In the genomic region with DNA sequence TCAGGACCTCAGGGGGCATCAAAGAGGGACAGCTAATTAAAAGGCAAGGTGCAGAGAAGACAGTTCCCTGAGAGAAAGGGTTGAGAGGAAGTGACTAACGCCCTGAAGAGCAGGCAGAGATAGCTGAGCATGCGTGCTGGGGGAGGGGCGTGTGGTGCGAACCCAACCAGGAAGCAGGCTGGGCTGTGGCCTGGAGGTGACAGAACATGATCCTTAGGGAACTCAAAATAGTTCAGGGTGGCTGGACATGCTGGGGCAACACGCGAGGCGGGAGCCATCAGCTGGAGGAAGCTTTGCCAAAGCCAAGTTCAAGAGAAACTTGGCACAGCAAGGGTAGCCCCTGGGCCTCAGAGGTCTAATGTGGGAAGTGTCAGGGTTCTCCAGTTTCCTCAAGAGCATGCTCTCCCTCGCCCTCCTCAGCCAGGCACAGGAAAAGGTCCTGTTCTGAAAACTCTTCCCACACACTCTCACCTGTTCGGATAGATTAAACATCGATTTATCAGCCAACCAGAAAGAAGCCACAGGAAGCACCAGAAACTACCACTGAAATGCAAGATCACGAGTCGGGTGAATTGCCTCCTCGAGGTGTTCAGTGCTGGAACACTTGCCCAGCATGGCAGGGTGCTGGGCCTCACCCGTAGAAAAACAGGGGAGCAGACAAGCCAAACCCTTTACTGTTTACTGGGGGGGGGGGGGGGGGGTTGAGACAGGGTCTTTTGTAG, we compare ENCODE assay signal across 8 mouse cellular contexts. TPM values are rescaled to one million over a fixed set of nuclear protein-coding genes. Genes with fewer than 3 reads are reported as not detected.
DNase-seq lines count a peak whose midpoint lies in the region; ATAC-seq lines count a peak whose summit lies in the region.

No protein-coding gene starts in this region.

- 0 out of 2 replicates have a peak overlapping the region, but pooled peaks have one; percentile 44 for H3K27ac ChIP-seq in embryonic facial prominence, embryonic 15.5 days (replicated peaks)
- peak overlapping the region; percentile 60 for H3K27ac ChIP-seq in liver, embryonic 11.5 days (ENCODE audit: low read depth, low read length)
- no peak overlapping the region for H3K27ac ChIP-seq in forebrain, embryonic 14.5 days (ENCODE audit: low read depth, low read length)

- peaks cover 15% of the 10 kb centered on the region for H3K4me1 ChIP-seq in embryonic facial prominence, embryonic 15.5 days
- peaks cover 14% of the 10 kb centered on the region for H3K4me1 ChIP-seq in liver, embryonic 11.5 days (replicated peaks; ENCODE audit: control insufficient read depth, insufficient read depth, low read length)
- peaks cover 4% of the 10 kb centered on the region; the same call in 1 of the 2 replicates for H3K4me1 ChIP-seq in forebrain, embryonic 14.5 days (ENCODE audit: control insufficient read depth, insufficient read depth, low read length)

- H3K36me3 ChIP-seq in embryonic facial prominence, embryonic 15.5 days: no peaks in the 10 kb centered on the region
- H3K36me3 ChIP-seq in liver, embryonic 11.5 days (ENCODE audit: control insufficient read depth, insufficient read depth, low read length): no peaks in the 10 kb centered on the region
- no peaks in the 10 kb centered on the region for H3K36me3 ChIP-seq in forebrain, embryonic 14.5 days (ENCODE audit: control insufficient read depth, insufficient read depth, low read length)

- DNase-seq in urinary bladder, adult 18-20 months (ENCODE audit: low spot score in 2 of 2): peak; percentile 68 to 77
- DNase-seq in urinary bladder, postnatal 10 days (ENCODE audit: low spot score): no peak
- DNase-seq in liver, embryonic 11.5 days (ENCODE audit: low spot score): peak; percentile 78
- DNase-seq in ovary, adult 18-20 months (ENCODE audit: low spot score): peak; percentile 49
- DNase-seq in urinary bladder, postnatal 14 days (ENCODE audit: low spot score): peak; percentile 85
- no peak for DNase-seq in forebrain, embryonic 14.5 days (ENCODE audit: low spot score)

- no peak overlapping the region for H3K4me3 ChIP-seq in embryonic facial prominence, embryonic 15.5 days (replicated peaks)
- H3K4me3 ChIP-seq in liver, embryonic 11.5 days (ENCODE audit: low read depth, low read length): no peak overlapping the region
- H3K4me3 ChIP-seq in forebrain, embryonic 14.5 days (ENCODE audit: low read depth, low read length): no peak overlapping the region

- 37% methylated on average over 14 of the region's 14 CpGs for WGBS in embryonic facial prominence, embryonic 15.5 days
- 30% methylated on average over 14 of the region's 14 CpGs for WGBS in liver, embryonic 11.5 days
- WGBS in forebrain, embryonic 14.5 days: 59% methylated on average over 14 of the region's 14 CpGs

- no peak overlapping the region for H3K4me2 ChIP-seq in embryonic facial prominence, embryonic 15.5 days (replicated peaks)
- H3K4me2 ChIP-seq in liver, embryonic 11.5 days: peak overlapping the region; percentile 13
- no peak overlapping the region for H3K4me2 ChIP-seq in forebrain, embryonic 14.5 days (ENCODE audit: low read length)

- no peaks in the 10 kb centered on the region for H3K27me3 ChIP-seq in embryonic facial prominence, embryonic 15.5 days
- no peaks in the 10 kb centered on the region for H3K27me3 ChIP-seq in liver, embryonic 11.5 days (replicated peaks; ENCODE audit: control insufficient read depth, insufficient read depth, low read length)
- H3K27me3 ChIP-seq in forebrain, embryonic 14.5 days (replicated peaks; ENCODE audit: control insufficient read depth, insufficient read depth, low read length): no peaks in the 10 kb centered on the region

- ATAC-seq in embryonic facial prominence, embryonic 15.5 days (ENCODE audit: insufficient number of reproducible peaks, low FRiP score, low TSS enrichment, low read depth): no peak
- peak; percentile 48 to 72 for ATAC-seq in hematopoietic stem cell, adult 5-6 weeks (replicated peaks in 1 of 2; ENCODE audit: insufficient read depth in 1 of 2, low FRiP score in 2 of 2, low TSS enrichment in 1 of 2, low read depth in 1 of 2, poor library complexity in 2 of 2, severe bottlenecking in 2 of 2)
- ATAC-seq in liver, embryonic 11.5 days (replicated peaks; ENCODE audit: low FRiP score): peak; percentile 67
- ATAC-seq in forebrain, embryonic 14.5 days: no peak

- H3K9ac ChIP-seq in embryonic facial prominence, embryonic 15.5 days: no peak overlapping the region
- peak overlapping the region; percentile 44 for H3K9ac ChIP-seq in liver, embryonic 11.5 days (ENCODE audit: low read depth, low read length)
- no peak overlapping the region for H3K9ac ChIP-seq in forebrain, embryonic 14.5 days (ENCODE audit: low read length)

- H3K9me3 ChIP-seq in embryonic facial prominence, embryonic 15.5 days (replicated peaks): no peaks in the 10 kb centered on the region
- no peaks in the 10 kb centered on the region for H3K9me3 ChIP-seq in liver, embryonic 11.5 days (ENCODE audit: control insufficient read depth, low read length)
- no peaks in the 10 kb centered on the region for H3K9me3 ChIP-seq in forebrain, embryonic 14.5 days (replicated peaks; ENCODE audit: control insufficient read depth, low read length)

RNA-seq across cellular contexts. Expression of gene Nans, which starts 3.2 kb away (rescaled TPM):
- polyA plus RNA-seq in embryonic facial prominence, embryonic 15.5 days (2015; fragmentation: Nextera tagmentation; extraction: Ambion mirVana): 79.8 and 85.1 TPM in 2 replicates
- 47.3 and 48.7 TPM in 2 replicates for total RNA-seq in hematopoietic stem cell, adult 5-6 weeks (2017)
- 108 and 109 TPM in 2 replicates for polyA plus RNA-seq in liver, embryonic 11.5 days (2014; fragmentation: Nextera tagmentation; extraction: Ambion mirVana)
- polyA plus RNA-seq in forebrain, embryonic 14.5 days (2014; fragmentation: Nextera tagmentation; extraction: Ambion mirVana): 77.5 and 81.8 TPM in 2 replicates

RNA-seq across cellular contexts. Expression of gene Anp32b, which starts 35.2 kb away (rescaled TPM):
- 259 and 284 TPM in 2 replicates for polyA plus RNA-seq in embryonic facial prominence, embryonic 15.5 days (2015; fragmentation: Nextera tagmentation; extraction: Ambion mirVana)
- 103 and 209 TPM in 2 replicates for total RNA-seq in hematopoietic stem cell, adult 5-6 weeks (2017)
- 586 and 618 TPM in 2 replicates for polyA plus RNA-seq in liver, embryonic 11.5 days (2014; fragmentation: Nextera tagmentation; extraction: Ambion mirVana)
- polyA plus RNA-seq in forebrain, embryonic 14.5 days (2014; fragmentation: Nextera tagmentation; extraction: Ambion mirVana): 83.5 and 92.4 TPM in 2 replicates

RNA-seq across cellular contexts. Expression of gene Trim14, which starts 50.1 kb away (rescaled TPM):
- 2.3 and 2.6 TPM in 2 replicates for polyA plus RNA-seq in embryonic facial prominence, embryonic 15.5 days (2015; fragmentation: Nextera tagmentation; extraction: Ambion mirVana)
- total RNA-seq in hematopoietic stem cell, adult 5-6 weeks (2017): 17.7 and 43.5 TPM in 2 replicates
- polyA plus RNA-seq in liver, embryonic 11.5 days (2014; fragmentation: Nextera tagmentation; extraction: Ambion mirVana): 13.9 and 15.6 TPM in 2 replicates
- 1.0 and 1.6 TPM in 2 replicates for polyA plus RNA-seq in forebrain, embryonic 14.5 days (2014; fragmentation: Nextera tagmentation; extraction: Ambion mirVana)

Comparison
In these comparisons a context has a peak if more than half of its experiments do, and no peak if none do; other contexts are left out.
1. DNase-seq: peak in urinary bladder, adult 18-20 months (2 of 2), liver, embryonic 11.5 days (single experiment), ovary, adult 18-20 months (single experiment) and urinary bladder, postnatal 14 days (single experiment); none in urinary bladder, postnatal 10 days (single experiment) and forebrain, embryonic 14.5 days (single experiment).
2. ATAC-seq: peak in hematopoietic stem cell, adult 5-6 weeks (2 of 2) and liver, embryonic 11.5 days (single experiment); none in embryonic facial prominence, embryonic 15.5 days (single experiment) and forebrain, embryonic 14.5 days (single experiment).